Mouse (Mus musculus): Measurements from ENCODE around the gene Ctdspl. TPM values are rescaled to one million over a fixed set of nuclear protein-coding genes. Genes with fewer than 3 reads are reported as not detected.

The Ctdspl gene
- polyA plus RNA-seq, 1 experiment: 5.5 TPM

- Histone ChIP-seq H3K4me3 (ENCODE audit: insufficient read depth, low read length) (no peak overlapping the region), H3K27ac (ENCODE audit: insufficient read depth, low read depth, low read length) (no peak overlapping the region), H3K4me1 (ENCODE audit: control insufficient read depth, insufficient read depth, low read length) (peaks cover 5% of the 10 kb centered on the region; the same call in 1 of the 2 replicates)
- TF ChIP-seq CTCF (IDR thresholded peaks at IDR 0.05; ENCODE audit: low read depth, low read length) (no peak), POLR2A (IDR thresholded peaks at IDR 0.05; ENCODE audit: borderline replicate concordance, low read depth, low read length) (no peak)
Observed at GRCm38 (mm10) chr9:118928007-118928406, 1.8 kb downstream of the Ctdspl start.

GRCm38 (mm10) chr9:118928656-118929055, 2.4 kb downstream of the Ctdspl start:
- Histone ChIP-seq H3K4me3 (ENCODE audit: insufficient read depth, low read length) (no peak overlapping the region), H3K27ac (ENCODE audit: insufficient read depth, low read depth, low read length) (no peak overlapping the region), H3K4me1 (ENCODE audit: control insufficient read depth, insufficient read depth, low read length) (peaks cover 5% of the 10 kb centered on the region; the same call in 1 of the 2 replicates)
- TF ChIP-seq CTCF (IDR thresholded peaks at IDR 0.05; ENCODE audit: low read depth, low read length) (no peak), POLR2A (IDR thresholded peaks at IDR 0.05; ENCODE audit: borderline replicate concordance, low read depth, low read length) (no peak)

GRCm38 (mm10) chr9:118930611-118931010, 4.4 kb downstream of the Ctdspl start:
- Histone ChIP-seq H3K4me3 (ENCODE audit: insufficient read depth, low read length) (no peak overlapping the region), H3K27ac (ENCODE audit: insufficient read depth, low read depth, low read length) (no peak overlapping the region), H3K4me1 (ENCODE audit: control insufficient read depth, insufficient read depth, low read length) (no peaks in the 10 kb centered on the region)
- TF ChIP-seq POLR2A (IDR thresholded peaks at IDR 0.05; ENCODE audit: borderline replicate concordance, low read depth, low read length) (no peak), CTCF (IDR thresholded peaks at IDR 0.05; ENCODE audit: low read depth, low read length) (no peak)

- H3K4me3 ChIP-seq (ENCODE audit: insufficient read depth, low read length): no peak overlapping the region
- no peak overlapping the region for H3K27ac ChIP-seq (ENCODE audit: insufficient read depth, low read depth, low read length)
- TF ChIP-seq CTCF (IDR thresholded peaks at IDR 0.05; ENCODE audit: low read depth, low read length) (no peak), POLR2A (IDR thresholded peaks at IDR 0.05; ENCODE audit: borderline replicate concordance, low read depth, low read length) (no peak)
- peaks cover 9% of the 10 kb centered on the region for H3K4me1 ChIP-seq (ENCODE audit: control insufficient read depth, insufficient read depth, low read length)
Observed at GRCm38 (mm10) chr9:118933800-118934199, 7.5 kb downstream of the Ctdspl start.

- Histone ChIP-seq H3K4me3 (ENCODE audit: insufficient read depth, low read length) (no peak overlapping the region), H3K27ac (ENCODE audit: insufficient read depth, low read depth, low read length) (no peak overlapping the region), H3K4me1 (ENCODE audit: control insufficient read depth, insufficient read depth, low read length) (peaks cover 9% of the 10 kb centered on the region)
- TF ChIP-seq POLR2A (IDR thresholded peaks at IDR 0.05; ENCODE audit: borderline replicate concordance, low read depth, low read length): no peak
- TF ChIP-seq CTCF (IDR thresholded peaks at IDR 0.05; ENCODE audit: low read depth, low read length): no peak
Observed at GRCm38 (mm10) chr9:118934319-118934718, 8.1 kb downstream of the Ctdspl start.

DNA sequence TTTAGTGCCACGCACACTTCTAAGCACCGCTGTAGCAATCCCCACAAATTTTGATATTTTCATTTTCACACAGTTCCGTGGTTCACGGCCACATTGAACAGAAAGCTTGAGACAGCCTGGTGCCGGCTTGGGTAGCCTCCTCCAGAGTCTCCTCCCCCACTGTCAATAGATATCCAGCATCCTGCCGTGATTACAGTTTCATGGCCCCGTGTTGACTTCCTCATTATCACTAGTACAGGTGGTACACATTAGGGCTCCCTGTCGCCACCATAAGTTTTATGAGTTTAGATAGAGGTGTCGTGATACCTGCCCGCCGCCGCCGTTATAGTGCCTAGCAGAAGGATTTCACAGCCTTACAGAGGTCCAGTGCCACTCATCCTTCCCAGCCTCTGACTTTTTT, 8.8 kb downstream of the Ctdspl start:
- no peak overlapping the region for H3K4me3 ChIP-seq (ENCODE audit: insufficient read depth, low read length)
- H3K27ac ChIP-seq (ENCODE audit: insufficient read depth, low read depth, low read length): no peak overlapping the region
- peaks cover 9% of the 10 kb centered on the region for H3K4me1 ChIP-seq (ENCODE audit: control insufficient read depth, insufficient read depth, low read length)
- no peak for TF ChIP-seq CTCF (IDR thresholded peaks at IDR 0.05; ENCODE audit: low read depth, low read length)
- TF ChIP-seq POLR2A (IDR thresholded peaks at IDR 0.05; ENCODE audit: borderline replicate concordance, low read depth, low read length): no peak

GRCm38 (mm10) chr9:118936071-118936470, 9.8 kb downstream of the Ctdspl start:
- no peak overlapping the region for H3K4me3 ChIP-seq (ENCODE audit: insufficient read depth, low read length)
- TF ChIP-seq CTCF (IDR thresholded peaks at IDR 0.05; ENCODE audit: low read depth, low read length): no peak
- no peak for TF ChIP-seq POLR2A (IDR thresholded peaks at IDR 0.05; ENCODE audit: borderline replicate concordance, low read depth, low read length)
- peaks cover 9% of the 10 kb centered on the region for H3K4me1 ChIP-seq (ENCODE audit: control insufficient read depth, insufficient read depth, low read length)
- H3K27ac ChIP-seq (ENCODE audit: insufficient read depth, low read depth, low read length): no peak overlapping the region

DNA sequence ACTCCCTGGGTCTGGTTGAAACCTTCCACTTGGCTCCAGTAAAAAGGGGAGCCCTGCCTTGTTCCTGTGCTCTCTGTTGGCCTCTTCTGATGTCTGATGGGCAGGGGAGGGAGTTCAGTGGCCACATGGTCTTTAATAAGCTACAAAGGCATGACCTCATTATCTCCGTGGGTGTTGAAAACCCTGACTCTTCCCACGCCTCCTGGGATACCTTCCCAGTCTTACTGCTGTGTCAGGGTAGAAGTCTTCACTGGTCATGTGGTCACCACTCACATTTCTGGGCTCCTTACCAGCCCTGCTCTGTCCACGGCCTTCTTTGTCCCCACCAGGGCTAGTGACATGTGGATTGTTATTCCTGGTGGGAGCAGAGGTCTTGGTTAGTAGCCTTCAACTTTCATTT, 11.3 kb downstream of the Ctdspl start:
- no peak overlapping the region for H3K27ac ChIP-seq (ENCODE audit: insufficient read depth, low read depth, low read length)
- peaks cover 9% of the 10 kb centered on the region for H3K4me1 ChIP-seq (ENCODE audit: control insufficient read depth, insufficient read depth, low read length)
- no peak for TF ChIP-seq POLR2A (IDR thresholded peaks at IDR 0.05; ENCODE audit: borderline replicate concordance, low read depth, low read length)
- TF ChIP-seq CTCF (IDR thresholded peaks at IDR 0.05; ENCODE audit: low read depth, low read length): no peak
- H3K4me3 ChIP-seq (ENCODE audit: insufficient read depth, low read length): no peak overlapping the region

GRCm38 (mm10) chr9:118939410-118939809, 13.2 kb downstream of the Ctdspl start:
- TF ChIP-seq POLR2A (IDR thresholded peaks at IDR 0.05; ENCODE audit: borderline replicate concordance, low read depth, low read length) (no peak), CTCF (IDR thresholded peaks at IDR 0.05; ENCODE audit: low read depth, low read length) (no peak)
- Histone ChIP-seq H3K27ac (ENCODE audit: insufficient read depth, low read depth, low read length) (no peak overlapping the region), H3K4me3 (ENCODE audit: insufficient read depth, low read length) (no peak overlapping the region), H3K4me1 (ENCODE audit: control insufficient read depth, insufficient read depth, low read length) (peaks cover 9% of the 10 kb centered on the region)

GRCm38 (mm10) chr9:118939831-118940230, 13.6 kb downstream of the Ctdspl start:
- H3K4me1 ChIP-seq (ENCODE audit: control insufficient read depth, insufficient read depth, low read length): peaks cover 9% of the 10 kb centered on the region
- TF ChIP-seq POLR2A (IDR thresholded peaks at IDR 0.05; ENCODE audit: borderline replicate concordance, low read depth, low read length) (no peak), CTCF (IDR thresholded peaks at IDR 0.05; ENCODE audit: low read depth, low read length) (no peak)
- H3K4me3 ChIP-seq (ENCODE audit: insufficient read depth, low read length): no peak overlapping the region
- no peak overlapping the region for H3K27ac ChIP-seq (ENCODE audit: insufficient read depth, low read depth, low read length)
